Mouse (Mus musculus) brown adipose tissue, adult 24 weeks (tissue): ENCODE results near the gene Zfp553. TPM values are rescaled to one million over a fixed set of nuclear protein-coding genes. Genes with fewer than 3 reads are reported as not detected.

Experiments
- polyA plus RNA-seq: library from polyadenylated mRNA; stranded (reverse); fragments of >200 nt; gene quantifications from 2 replicates; pipeline ENCODE4 v1.2.4, GENCODE M21; 2012; ENCODE audit not compliant: missing spikeins, insufficient read depth, insufficient read length

Gene Zfp553
- polyA plus RNA-seq, 1 experiment = 3.4 TPM

Other genes with a start within 250 kb of the Zfp553 start
- 27.9 and 52.7 TPM in 2 replicates for gene Mvp, start 218.4 kb upstream of the Zfp553 start, polyA plus RNA-seq
- 14.1 TPM in 1 of 2 replicates, not detected in the other for gene Pagr1b, start 216.6 kb upstream of the Zfp553 start, polyA plus RNA-seq
- gene Pagr1a, start 215.7 kb upstream of the Zfp553 start, polyA plus RNA-seq = 5.9 and 26.0 TPM in 2 replicates
- 12.4 TPM in 1 of 2 replicates, not detected in the other for gene Gm42742, start 212.0 kb upstream of the Zfp553 start, polyA plus RNA-seq
- gene Prrt2, start 211.8 kb upstream of the Zfp553 start, polyA plus RNA-seq = 0.55 and 0.58 TPM in 2 replicates
- 23.3 and 33.6 TPM in 2 replicates for gene Maz, start 206.0 kb upstream of the Zfp553 start, polyA plus RNA-seq
- not detected in 2 replicates for gene Kif22, start 190.6 kb upstream of the Zfp553 start, polyA plus RNA-seq
- not detected in 2 replicates for gene Zg16, start 145.7 kb upstream of the Zfp553 start, polyA plus RNA-seq
- 0.96 and 1.8 TPM in 2 replicates for gene AI467606, start 141.7 kb upstream of the Zfp553 start, polyA plus RNA-seq
- gene Qprt, start 110.8 kb upstream of the Zfp553 start, polyA plus RNA-seq = 0.75 and 1.5 TPM in 2 replicates
- gene Spn, start 95.2 kb upstream of the Zfp553 start, polyA plus RNA-seq = 0.44 TPM in 1 of 2 replicates, not detected in the other
- 15.3 and 17.4 TPM in 2 replicates for gene Cd2bp2, start 37.0 kb upstream of the Zfp553 start, polyA plus RNA-seq
- gene Tbc1d10b, start 24.6 kb upstream of the Zfp553 start, polyA plus RNA-seq = 9.8 and 12.8 TPM in 2 replicates
- 335 and 418 TPM in 2 replicates for gene Mylpf, start 24.2 kb upstream of the Zfp553 start, polyA plus RNA-seq
- 10.9 and 19.3 TPM in 2 replicates for gene Sept1, start 69 bp downstream of the Zfp553 start, polyA plus RNA-seq
- gene Zfp771, start 11.2 kb downstream of the Zfp553 start, polyA plus RNA-seq = 7.1 and 14.4 TPM in 2 replicates
- 38.1 and 41.3 TPM in 2 replicates for gene Dctpp1, start 27.6 kb downstream of the Zfp553 start, polyA plus RNA-seq
- gene Sephs2, start 41.0 kb downstream of the Zfp553 start, polyA plus RNA-seq = 125 and 144 TPM in 2 replicates
- 1.1 and 2.3 TPM in 2 replicates for gene Itgal, start 63.2 kb downstream of the Zfp553 start, polyA plus RNA-seq
- 26.6 and 27.5 TPM in 2 replicates for gene Zfp768, start 112.5 kb downstream of the Zfp553 start, polyA plus RNA-seq
- 1.5 and 1.8 TPM in 2 replicates for gene Zfp747, start 143.0 kb downstream of the Zfp553 start, polyA plus RNA-seq
- gene 9130019O22Rik, start 154.1 kb downstream of the Zfp553 start, polyA plus RNA-seq = 1.0 and 1.4 TPM in 2 replicates
- 3.4 and 3.6 TPM in 2 replicates for gene E430018J23Rik, start 160.6 kb downstream of the Zfp553 start, polyA plus RNA-seq
- 1.6 and 2.6 TPM in 2 replicates for gene Zfp764, start 173.8 kb downstream of the Zfp553 start, polyA plus RNA-seq
- gene Zfp688, start 189.0 kb downstream of the Zfp553 start, polyA plus RNA-seq = 4.1 and 6.6 TPM in 2 replicates
- gene Zfp689, start 216.1 kb downstream of the Zfp553 start, polyA plus RNA-seq = 0.40 and 1.3 TPM in 2 replicates
- gene Prr14, start 226.6 kb downstream of the Zfp553 start, polyA plus RNA-seq = 26.0 and 27.1 TPM in 2 replicates
- 16.5 and 18.2 TPM in 2 replicates for gene Fbrs, start 246.1 kb downstream of the Zfp553 start, polyA plus RNA-seq